Mouse (Mus musculus): ENCODE measurements at regions not wholly inside any gene's neighbourhood (a gene's known extent, or its start where the extent isn't known, plus 50 kb on each side); places are given as distances from the start of the nearest gene placed in this dataset.

DNA sequence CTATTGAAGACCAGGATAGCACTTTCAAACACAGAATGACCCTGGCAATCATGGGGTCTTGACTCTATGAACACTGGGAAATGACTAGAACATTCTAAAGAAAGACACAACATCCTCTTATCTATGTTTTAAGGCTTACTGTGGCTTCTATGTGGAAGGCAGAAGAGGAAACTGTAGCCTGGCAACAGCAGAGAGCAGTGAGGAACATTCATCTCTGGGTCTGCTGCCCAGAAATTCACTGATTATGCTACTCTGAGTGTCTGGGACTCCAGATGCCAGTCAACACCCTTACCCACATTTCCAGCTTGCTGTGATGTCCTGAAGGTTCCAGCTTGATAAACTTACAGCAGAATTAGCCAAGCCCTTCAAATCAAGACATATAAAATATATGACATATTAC is 352.7 kb upstream of the Sall1 start:
- no peak for DNase-seq

- DNase-seq = no peak
These were observed 348.8 kb upstream of the Sall1 start for GRCm38 (mm10) chr8:89392749-89393148.

DNA sequence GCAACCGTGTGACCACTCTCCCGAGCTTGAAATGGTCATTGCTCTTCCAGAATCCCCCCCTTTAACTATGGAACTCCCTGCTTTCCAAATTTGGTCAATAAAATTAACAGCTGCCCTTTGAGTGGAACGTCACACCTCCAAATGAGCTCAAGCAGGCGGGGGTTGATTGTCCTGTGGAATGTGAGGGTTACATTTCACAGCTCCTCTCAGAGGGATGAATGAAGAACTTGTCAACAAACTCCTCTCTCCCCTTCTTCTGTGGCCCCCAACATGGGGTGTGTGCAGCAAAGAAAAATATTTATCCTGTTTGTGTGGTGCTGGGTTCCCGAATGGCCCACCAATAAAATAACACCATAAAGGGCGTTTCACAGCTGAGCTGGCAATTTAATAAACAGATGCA is 344.8 kb upstream of the Sall1 start:
- DNase-seq = no peak

GRCm38 (mm10) chr8:89387295-89387694 is 343.3 kb upstream of the Sall1 start:
- no peak for DNase-seq

DNA sequence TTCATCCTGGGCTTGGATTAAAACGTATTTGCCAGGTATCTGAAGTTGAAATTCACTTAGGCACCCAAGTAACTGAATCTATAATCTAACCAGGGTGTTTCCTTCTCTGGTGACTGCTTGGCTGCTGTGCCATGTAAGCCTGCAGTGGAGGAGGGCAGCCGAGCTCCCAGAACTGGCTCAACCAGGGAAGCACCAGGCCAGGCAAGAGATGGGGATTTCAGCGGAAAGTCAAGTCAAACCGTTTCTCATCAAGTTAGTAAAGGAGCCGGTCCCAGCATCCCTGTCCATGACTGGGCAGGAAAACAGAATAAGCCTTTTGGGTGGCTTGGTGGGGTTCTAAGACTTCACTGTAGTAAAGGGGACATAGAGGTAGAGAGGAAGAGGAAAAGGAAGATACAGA is 341.1 kb upstream of the Sall1 start:
- no peak for DNase-seq

- DNase-seq = no peak
These were observed 339.8 kb upstream of the Sall1 start for GRCm38 (mm10) chr8:89383781-89384180.

DNA sequence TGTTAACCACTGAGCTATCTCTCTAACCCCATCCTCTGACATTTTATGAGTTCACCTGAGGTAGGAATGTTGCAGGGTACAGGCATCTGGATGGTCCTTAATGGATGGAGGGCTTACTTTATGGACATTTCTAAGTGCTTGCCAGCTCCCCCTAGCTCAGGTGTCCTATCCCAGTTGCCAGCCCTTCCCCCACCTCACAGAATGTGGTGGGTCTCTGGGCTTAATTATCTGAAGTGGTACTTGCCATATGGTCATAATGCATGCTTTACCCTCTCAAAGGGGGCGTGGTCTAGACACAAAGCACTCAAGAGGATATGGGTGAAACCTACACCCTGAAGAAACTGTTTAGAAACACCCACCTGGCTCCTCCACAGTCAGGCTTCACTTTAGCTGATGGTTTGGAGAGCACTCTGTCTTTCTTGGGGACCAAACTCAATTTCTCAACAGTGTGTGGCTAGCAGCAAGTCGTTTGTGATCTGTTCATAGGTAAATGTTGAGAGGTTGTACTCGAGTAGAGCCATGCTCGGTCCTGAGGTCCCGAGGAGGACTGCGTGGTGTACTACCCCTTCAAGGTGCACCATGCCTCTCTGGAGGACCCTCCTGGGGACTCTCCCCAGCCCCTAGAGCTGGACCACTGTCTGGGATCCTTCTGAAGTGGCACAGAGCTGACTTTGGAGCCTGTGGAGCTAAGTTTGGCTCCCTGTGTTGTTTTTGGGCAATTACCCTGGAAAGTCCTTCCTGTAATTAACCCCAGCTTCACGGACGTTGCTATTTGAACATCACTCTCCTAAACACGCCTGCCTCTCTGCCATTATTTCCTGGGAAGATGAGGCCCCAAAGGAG is 338.8 kb upstream of the Sall1 start:
- no peak for DNase-seq

DNA sequence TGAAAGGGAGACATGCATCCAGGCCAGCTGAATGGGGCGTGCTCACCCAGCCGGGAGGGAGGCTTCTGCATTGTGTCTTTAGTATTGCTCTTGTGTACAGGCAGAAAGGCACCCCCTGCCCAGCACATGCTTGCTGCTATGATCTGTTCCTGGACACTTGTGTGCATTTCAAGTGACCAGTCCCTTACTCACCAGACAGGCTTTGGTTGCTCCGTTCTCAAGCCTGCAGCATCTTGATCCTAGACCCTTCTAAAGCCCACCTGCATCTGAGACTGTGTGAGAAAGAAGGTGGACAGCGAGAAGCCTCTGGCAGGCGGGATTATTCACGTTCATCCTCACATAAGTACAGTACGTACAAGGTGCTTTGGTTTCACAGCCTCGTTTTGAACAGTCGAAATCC is 336.5 kb upstream of the Sall1 start:
- DNase-seq = no peak

DNA sequence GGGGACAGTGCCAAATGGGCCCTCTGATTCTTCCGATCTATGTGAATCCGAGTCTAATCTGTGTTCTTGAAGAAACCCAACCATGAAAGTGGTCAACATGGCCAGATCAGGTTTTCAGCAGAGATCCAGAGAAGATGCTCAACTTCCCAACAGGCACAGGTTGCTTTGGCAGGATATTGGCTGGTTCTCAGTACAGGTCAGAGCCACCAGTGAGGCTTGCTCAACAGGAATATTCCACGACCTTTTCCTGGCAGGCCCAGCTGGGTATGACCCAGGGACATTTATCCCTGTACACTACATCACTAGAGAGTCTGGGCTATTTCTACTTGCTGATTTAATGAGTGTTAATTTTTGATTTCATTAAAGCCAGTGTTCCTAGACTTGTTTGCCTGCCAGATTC is 328.8 kb upstream of the Sall1 start:
- DNase-seq = no peak

DNA sequence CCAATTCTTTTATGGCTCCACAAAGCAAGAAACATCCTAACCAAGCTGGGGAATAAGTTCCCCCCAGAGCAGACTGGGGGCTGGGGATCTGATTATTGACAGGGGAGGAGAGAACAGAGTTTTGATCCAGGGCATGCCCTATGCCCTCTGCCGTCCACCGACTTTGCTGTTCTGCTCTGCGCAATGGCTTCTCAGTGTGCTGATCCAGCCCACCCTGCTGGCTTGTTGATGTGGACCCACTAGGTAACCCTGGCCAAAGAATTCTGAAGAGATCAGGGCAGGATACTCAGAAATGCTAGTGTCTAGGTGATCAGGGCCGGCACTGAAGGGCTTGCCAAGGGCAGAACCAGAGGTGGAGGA is 327.8 kb upstream of the Sall1 start:
- no peak for DNase-seq

GRCm38 (mm10) chr8:89370816-89371772 is 327.1 kb upstream of the Sall1 start:
- no peak for DNase-seq

DNA sequence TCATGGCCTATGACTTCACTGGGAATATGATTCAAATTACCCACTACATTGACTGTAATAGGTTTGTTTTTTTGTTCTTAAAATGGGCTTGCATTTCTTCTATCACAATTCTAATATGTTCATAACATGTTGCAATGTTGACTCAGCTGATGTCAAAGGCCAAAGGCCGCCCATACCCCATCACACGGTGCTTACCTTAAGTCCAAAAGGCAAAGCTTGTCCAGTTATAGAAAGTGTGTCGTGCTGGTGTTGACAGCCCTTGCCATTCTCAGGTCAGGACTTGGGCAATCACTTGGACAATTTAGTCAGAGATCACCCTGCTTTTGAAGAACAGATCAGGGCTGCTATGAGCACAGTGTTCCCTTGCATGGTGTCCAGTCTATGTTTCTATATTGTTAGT is 321.5 kb upstream of the Sall1 start:
- no peak for DNase-seq

GRCm38 (mm10) chr8:89358411-89358810 is 314.4 kb upstream of the Sall1 start:
- peak; percentile 9 for DNase-seq

- DNase-seq = no peak
These were observed 301.6 kb upstream of the Sall1 start for GRCm38 (mm10) chr8:89345547-89345946.

DNA sequence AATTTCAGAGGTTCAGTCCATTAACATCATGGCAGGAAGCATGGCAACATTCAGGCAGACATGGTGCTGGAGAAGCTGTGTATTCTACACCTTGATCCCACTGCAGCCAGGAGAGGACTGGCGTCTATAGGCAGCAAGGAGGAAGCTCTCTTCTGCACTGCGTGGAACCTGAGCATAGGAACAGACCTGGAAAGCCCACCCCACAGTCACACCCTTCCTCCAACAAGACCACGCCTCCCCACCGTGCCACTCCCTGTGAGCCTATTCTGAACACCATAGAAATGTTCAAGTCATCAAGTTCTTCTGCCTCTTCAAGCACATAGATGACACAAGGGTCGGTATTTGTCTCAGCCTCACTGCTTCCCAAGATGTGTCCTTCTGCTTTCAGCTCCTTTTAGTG is 297.7 kb upstream of the Sall1 start:
- DNase-seq = no peak

DNA sequence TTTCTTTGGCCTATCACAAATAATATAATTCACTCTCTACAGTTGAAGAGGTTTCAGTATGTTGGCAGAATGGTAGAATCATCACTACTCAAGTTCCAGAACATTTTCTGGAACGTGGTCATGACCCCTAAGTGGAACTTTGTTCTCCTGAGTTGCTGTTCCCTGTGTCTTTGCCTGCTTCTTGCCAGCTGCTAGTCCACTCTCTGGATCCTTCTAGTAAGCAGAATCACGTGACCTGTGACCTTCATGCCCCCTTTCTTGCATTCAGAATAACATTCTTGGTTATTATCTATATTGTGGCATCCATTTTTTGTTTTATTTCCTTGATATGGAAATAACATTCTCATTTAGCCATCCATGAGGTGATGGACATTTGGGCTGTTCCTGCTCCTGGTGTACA is 291.5 kb upstream of the Sall1 start:
- DNase-seq = no peak

DNA sequence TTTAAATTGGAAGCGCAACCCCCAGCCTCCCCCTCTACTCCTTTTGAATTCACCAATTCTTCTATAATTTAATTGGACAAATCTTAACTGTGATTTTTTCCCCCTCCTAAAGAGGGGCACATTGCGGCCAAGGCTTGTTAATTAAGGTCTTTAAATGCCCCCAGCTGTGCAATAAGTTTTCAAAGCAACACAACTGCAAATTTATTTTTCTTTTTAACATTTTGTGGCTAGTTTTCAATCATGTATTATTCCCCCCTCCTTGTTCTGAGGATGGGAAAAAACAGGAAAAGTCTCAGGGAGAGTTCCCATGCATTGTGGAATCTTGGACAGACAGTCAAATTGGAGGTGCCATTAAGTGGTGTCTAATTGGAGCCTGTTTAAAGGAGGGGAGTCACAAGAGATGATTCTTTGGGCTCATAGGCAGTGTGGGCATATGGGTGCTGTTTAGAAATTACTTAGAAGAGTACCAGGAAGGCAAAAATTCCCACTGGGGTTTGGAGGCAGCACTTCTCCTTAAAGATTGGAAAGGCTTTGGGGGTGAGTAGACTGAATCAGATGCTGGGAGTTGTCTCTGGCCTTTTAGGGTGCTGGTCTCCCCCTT is 281.9 kb upstream of the Sall1 start:
- no peak for DNase-seq

DNA sequence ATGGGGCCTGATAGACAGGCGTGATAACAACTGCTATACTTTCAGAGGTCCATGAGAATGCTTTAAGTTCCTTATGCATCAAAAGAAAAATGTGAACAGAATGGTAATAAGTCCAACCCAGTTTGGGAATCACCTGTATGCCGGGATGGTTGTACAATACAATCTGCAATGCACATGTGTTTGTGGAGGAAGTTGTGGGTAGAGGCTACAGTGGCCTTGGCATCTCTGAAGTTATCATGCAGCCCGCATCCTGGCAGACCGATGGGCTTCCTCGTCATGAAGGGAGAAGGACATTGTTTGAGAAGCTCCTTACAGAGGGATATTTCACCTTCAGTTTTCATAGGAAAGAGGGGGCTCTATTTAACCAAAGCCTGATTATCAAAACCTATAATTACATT is 281.3 kb upstream of the Sall1 start:
- no peak for DNase-seq

- no peak for DNase-seq
These were observed 280.7 kb upstream of the Sall1 start for GRCm38 (mm10) chr8:89324462-89325247.

- no peak for DNase-seq
These were observed 273.7 kb upstream of the Sall1 start for GRCm38 (mm10) chr8:89317514-89318289.

- no peak for DNase-seq
These were observed 272.7 kb upstream of the Sall1 start for GRCm38 (mm10) chr8:89316566-89317175.

DNA sequence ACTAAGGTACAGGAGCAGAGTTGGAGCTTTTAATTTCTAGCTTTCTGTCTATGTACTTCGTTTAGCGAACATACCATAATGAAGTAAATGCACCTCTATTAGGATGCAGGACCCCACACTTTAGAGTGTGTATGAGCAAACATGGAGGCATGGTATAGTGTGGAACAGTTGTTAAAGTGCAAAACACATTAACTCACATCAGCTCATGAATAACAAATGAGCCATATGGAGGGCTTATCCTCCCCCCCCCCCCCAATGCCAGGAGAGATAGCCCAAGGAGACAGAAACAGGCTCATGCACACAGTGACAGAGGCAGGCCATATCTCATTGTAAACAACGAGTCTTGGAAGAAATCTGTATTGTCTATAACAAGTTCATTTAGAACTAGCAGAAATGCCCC is 270.9 kb upstream of the Sall1 start:
- DNase-seq = no peak

Measured in right cerebral cortex, postnatal 14 days (tissue).